Mouse (Mus musculus) ES-E14 (cell line): ENCODE data around the gene Hormad2. TPM values are rescaled to one million over a fixed set of nuclear protein-coding genes. Genes with fewer than 3 reads are reported as not detected.

ENCODE experiments used
- DNase-seq: peaks from one replicate; pipeline ENCODE4 v3.0.0-alpha.2; 2013; ENCODE audit warnings: low read depth, low spot score
- H3K27ac ChIP-seq: 2 replicates; pipeline ENCODE4 v1.5.1; 2012; ENCODE audit warnings: low read depth, mild to moderate bottlenecking, low read length, moderate library complexity, mixed read lengths; ENCODE audit not compliant: poor library complexity, insufficient read depth, severe bottlenecking
- H3K36me3 ChIP-seq: 2 replicates; pipeline ENCODE4 v1.6.1; 2012; ENCODE audit warnings: mild to moderate bottlenecking, low read length, moderate library complexity, mixed read lengths; ENCODE audit not compliant: control insufficient read depth, poor library complexity, insufficient read depth, severe bottlenecking
- H3K4me1 ChIP-seq, 2 experiments: fragments of 150-350 bp in 1 of 2; sonication (generic) in 1 of 2; 2 replicates each; pipeline ENCODE4 v1.6.1; 2012; ENCODE audit warnings: low read length in 2 of 2, mild to moderate bottlenecking in 1 of 2, mixed read lengths in 1 of 2; ENCODE audit not compliant: control insufficient read depth in 2 of 2, insufficient read depth in 2 of 2, poor library complexity in 1 of 2
- H3K4me3 ChIP-seq, 2 experiments: fragments of 150-350 bp in 1 of 2; sonication (generic) in 1 of 2; 2 replicates each; pipeline ENCODE4 v1.5.1; 2012; ENCODE audit warnings: low read length in 2 of 2, low read depth in 1 of 2, mild to moderate bottlenecking in 1 of 2, mixed read lengths in 1 of 2; ENCODE audit not compliant: insufficient read depth in 1 of 2, poor library complexity in 1 of 2, severe bottlenecking in 1 of 2
- H3K9ac ChIP-seq: 2 replicates; pipeline ENCODE4 v1.6.1; 2012; ENCODE audit warnings: low read depth, mild to moderate bottlenecking, low read length, mixed read lengths; ENCODE audit not compliant: poor library complexity, insufficient read depth, severe bottlenecking
- H3K9me3 ChIP-seq: fragments of 150-350 bp; sonication (generic); 2 replicates; pipeline ENCODE4 v1.6.1; 2012; ENCODE audit warnings: low read depth, mild to moderate bottlenecking, low read length; ENCODE audit not compliant: control insufficient read depth, insufficient read depth
- CHD2 ChIP-seq: IDR thresholded peaks from 2 replicates; pipeline ENCODE4 v1.6.1; 2014; ENCODE audit warnings: mild to moderate bottlenecking, low read depth, low read length, inconsistent platforms
- HCFC1 ChIP-seq: IDR thresholded peaks from 2 replicates; pipeline ENCODE4 v1.6.1; 2012; ENCODE audit warnings: low read length, inconsistent platforms, borderline replicate concordance; ENCODE audit not compliant: insufficient read depth
- MAFK ChIP-seq: IDR thresholded peaks from 2 replicates; pipeline ENCODE4 v1.6.1; 2014; ENCODE audit warnings: mild to moderate bottlenecking, low read depth, low read length, inconsistent platforms; ENCODE audit not compliant: insufficient read depth
- ZC3H11A ChIP-seq: IDR thresholded peaks from 2 replicates; pipeline ENCODE4 v1.6.1; 2012; ENCODE audit warnings: low read depth, mild to moderate bottlenecking, inconsistent platforms, low read length, borderline replicate concordance
- ZNF384 ChIP-seq: IDR thresholded peaks from 2 replicates; pipeline ENCODE4 v1.6.1; 2012; ENCODE audit warnings: low read depth, low read length, inconsistent platforms
- in situ Hi-C, 2 experiments: fragments of 600-800 bp; cut with MboI; formaldehyde crosslinking; loops; one replicate each; pipeline ENCODE4 v1.15.1; 2025; ENCODE audit warnings: low sequenced_read_pairs in 2 of 2, inconsistent platforms in 1 of 2; ENCODE audit not compliant: unreplicated experiment in 2 of 2
- total RNA-seq: library from RNA; depleted of rRNA; stranded (reverse); fragments of 300-350 nt; gene quantifications from 2 replicates; pipeline ENCODE4 v1.2.3, GENCODE M21; 2012; rRNA removed

Hormad2 gene
- total RNA-seq, 1 experiment, result 11.6 TPM

DNA sequence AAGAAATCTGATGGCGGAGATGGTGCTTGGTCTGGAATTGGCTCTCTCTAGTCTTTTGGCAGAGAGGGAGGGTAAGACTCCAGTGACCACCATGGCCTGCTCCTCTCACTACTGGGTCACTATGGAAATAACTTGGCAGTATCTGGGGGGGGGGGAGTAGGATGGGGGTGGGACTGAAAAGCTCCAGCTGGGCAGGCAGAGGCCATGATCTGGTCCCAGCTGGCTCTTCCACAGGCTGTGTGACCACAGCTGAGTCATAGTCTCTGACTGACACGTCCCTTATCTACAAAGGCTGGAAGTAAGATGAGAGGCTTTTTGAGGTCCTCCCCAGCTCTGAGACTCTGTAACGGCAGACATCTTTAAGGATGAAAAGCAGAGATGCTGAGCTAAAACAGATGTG is 143.2 kb downstream of the Hormad2 start:
- Histone ChIP-seq H3K36me3 (no peaks in the 10 kb centered on the region), H3K9ac (no peak overlapping the region), H3K4me1 (peaks cover 16 to 52% of the 10 kb centered on the region in 2 experiments; a peak in 3 of 4 replicates), H3K4me3 (no peak overlapping the region), H3K27ac (no peak overlapping the region), H3K9me3 (no peaks in the 10 kb centered on the region)
- in situ Hi-C loops, result no loop called here
- DNase-seq, result no peak
- TF ChIP-seq ZC3H11A, result no peak
- TF ChIP-seq ZNF384, result no peak
- no peak for TF ChIP-seq CHD2
- no peak for TF ChIP-seq HCFC1
- no peak for TF ChIP-seq MAFK

DNA sequence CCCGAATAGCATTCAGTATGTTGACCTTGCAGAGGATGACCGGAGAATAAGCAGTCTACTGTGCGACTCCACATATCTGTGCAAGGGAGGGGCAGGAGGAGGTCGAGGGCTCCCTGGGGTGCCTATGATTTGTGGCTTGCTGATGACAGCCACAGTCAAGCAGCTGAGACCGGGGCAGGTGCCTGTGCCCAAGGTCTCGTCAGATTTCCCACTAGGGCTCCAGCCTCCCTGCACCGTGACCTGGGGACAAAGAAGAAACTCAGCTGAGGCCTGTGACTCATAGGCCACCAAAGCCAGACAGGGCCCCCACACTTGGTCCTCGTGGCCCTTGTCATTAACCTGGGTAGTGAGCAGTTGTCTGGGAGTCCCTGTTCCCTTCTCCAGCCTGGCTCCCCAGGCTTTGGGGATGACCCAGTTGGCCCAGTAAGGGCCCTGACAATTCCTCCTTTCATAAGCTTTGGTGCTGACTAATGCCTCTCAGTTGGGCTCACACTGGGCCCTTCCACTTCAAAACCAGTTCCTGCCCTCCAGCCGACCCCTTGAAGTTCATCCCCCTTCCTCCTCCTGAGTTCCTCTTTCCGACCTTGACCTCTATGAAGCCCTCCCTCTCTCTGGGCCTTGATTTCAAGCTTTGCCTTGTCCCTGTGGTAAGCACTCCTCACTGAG is 144.2 kb downstream of the Hormad2 start:
- no peaks in the 10 kb centered on the region for H3K9me3 ChIP-seq
- no peak for DNase-seq
- no peak overlapping the region for H3K27ac ChIP-seq
- peaks cover 16 to 45% of the 10 kb centered on the region in 2 experiments; a peak in 3 of 4 replicates for H3K4me1 ChIP-seq
- no peak overlapping the region for H3K9ac ChIP-seq
- TF ChIP-seq CHD2, result no peak
- TF ChIP-seq HCFC1, result no peak
- TF ChIP-seq ZNF384, result no peak
- in situ Hi-C loops, result no loop called here
- H3K36me3 ChIP-seq, result no peaks in the 10 kb centered on the region
- H3K4me3 ChIP-seq, result no peak overlapping the region

Other genes starting within 250 kb of the Hormad2 start
- 45.5 and 72.0 TPM in 2 replicates for gene Castor1, start 222.9 kb downstream of the Hormad2 start, total RNA-seq
- gene Osm, start 204.7 kb downstream of the Hormad2 start, total RNA-seq, result 0.98 and 1.8 TPM in 2 replicates
- gene Lif, start 183.5 kb downstream of the Hormad2 start, total RNA-seq, result 6.6 and 7.9 TPM in 2 replicates
- 30.3 and 30.7 TPM in 2 replicates for gene Mtmr3, start 153.8 kb upstream of the Hormad2 start, total RNA-seq
- gene Gm11032, start 179.0 kb upstream of the Hormad2 start, total RNA-seq, result not detected in 2 replicates
- gene Ascc2, start 196.6 kb upstream of the Hormad2 start, total RNA-seq, result 18.9 and 23.8 TPM in 2 replicates